Mouse (Mus musculus) embryonic facial prominence, embryonic 14.5 days (tissue): ENCODE measurements at regions not wholly inside any gene's neighbourhood (a gene's known extent, or its start where the extent isn't known, plus 50 kb on each side); places are given as distances from the start of the nearest gene placed in this dataset.

Experiments used
- ATAC-seq: fragments of 200-750 bp; cut with Nextera tagmentation; 2 replicates; pipeline ENCODE4 v1.8.0; 2017; ENCODE audit warnings: low read depth, moderate number of reproducible peaks, moderate TSS enrichment
- DNase-seq: peaks from one replicate; pipeline ENCODE4 v3.0.0-alpha.2; 2015; ENCODE audit warnings: low spot score
- H3K27ac ChIP-seq: fragments of 300-500 bp; sonication (generic); replicated peaks from 2 replicates; pipeline ENCODE4 v1.5.1; 2014; ENCODE audit warnings: low read depth, mild to moderate bottlenecking, low read length, moderate library complexity
- H3K27me3 ChIP-seq: fragments of 300-500 bp; sonication (generic); replicated peaks from 2 replicates; pipeline ENCODE4 v1.6.1; 2014; ENCODE audit warnings: low read length; ENCODE audit not compliant: control insufficient read depth, insufficient read depth
- H3K36me3 ChIP-seq: fragments of 300-500 bp; sonication (generic); 2 replicates; pipeline ENCODE4 v1.6.1; 2014; ENCODE audit warnings: low read length, mixed read lengths; ENCODE audit not compliant: control insufficient read depth, insufficient read depth
- H3K4me1 ChIP-seq: fragments of 300-500 bp; sonication (generic); 2 replicates; pipeline ENCODE4 v1.6.1; 2014; ENCODE audit warnings: antibody characterized with exemption, low read length; ENCODE audit not compliant: control insufficient read depth, insufficient read depth
- H3K4me2 ChIP-seq: fragments of 300-500 bp; sonication (generic); 2 replicates; pipeline ENCODE4 v1.6.1; 2014; ENCODE audit warnings: low read depth, mild to moderate bottlenecking, low read length, moderate library complexity, mixed read lengths
- H3K4me3 ChIP-seq: fragments of 300-500 bp; sonication (generic); 2 replicates; pipeline ENCODE4 v1.5.1; 2014; ENCODE audit warnings: low read depth, mild to moderate bottlenecking, low read length
- H3K9ac ChIP-seq: fragments of 300-500 bp; sonication (generic); 2 replicates; pipeline ENCODE4 v1.6.1; 2014; ENCODE audit warnings: low read depth, mild to moderate bottlenecking, low read length, moderate library complexity, mixed read lengths
- H3K9me3 ChIP-seq: fragments of 300-500 bp; sonication (generic); 2 replicates; pipeline ENCODE4 v1.6.1; 2016; ENCODE audit warnings: low read length; ENCODE audit not compliant: control insufficient read depth
- WGBS: fragments of 180-500 bp; shearing (Covaris S2); extraction: QIAGEN DNeasy Blood & Tissue Kit; methylation state at CpG from one replicate; pipeline ENCODE4 v1.1.7; 2014; 5-methylcytosine and 5-hydroxymethylcytosine counted together

DNA sequence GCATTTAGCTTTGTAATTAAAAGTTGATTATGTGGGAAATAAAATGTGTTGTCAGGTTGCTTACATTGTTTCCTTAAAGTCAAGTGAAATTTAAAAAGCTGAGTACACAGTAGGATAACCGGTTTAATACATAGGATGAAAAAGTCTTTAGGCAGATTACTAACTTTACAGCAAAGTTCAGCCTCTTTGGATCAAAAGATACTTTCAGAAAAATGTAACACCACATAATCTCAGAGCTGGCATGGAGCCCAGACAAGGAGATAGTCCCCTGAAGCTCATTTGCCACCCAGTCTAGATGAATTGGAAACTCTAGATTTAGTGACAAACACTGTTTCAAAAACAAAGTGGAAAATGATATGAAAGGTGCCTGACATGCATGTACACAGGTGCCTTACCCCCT is 139.6 kb downstream of the Slco4c1 start:
- Histone ChIP-seq H3K4me2 (no peak overlapping the region), H3K4me1 (no peaks in the 10 kb centered on the region), H3K4me3 (no peak overlapping the region), H3K27me3 (no peaks in the 10 kb centered on the region), H3K9ac (no peak overlapping the region), H3K27ac (no peak overlapping the region), H3K9me3 (no peaks in the 10 kb centered on the region), H3K36me3 (no peaks in the 10 kb centered on the region)
- no peak for ATAC-seq
- DNase-seq, result peak; percentile 34
- WGBS, result 71% methylated on average over 1 of the region's 1 CpGs

- no peak overlapping the region for H3K9ac ChIP-seq
- no peaks in the 10 kb centered on the region for H3K36me3 ChIP-seq
- no peaks in the 10 kb centered on the region for H3K4me1 ChIP-seq
- DNase-seq, result no peak
- no peaks in the 10 kb centered on the region for H3K9me3 ChIP-seq
- no peak for ATAC-seq
- no peak overlapping the region for H3K4me2 ChIP-seq
- no peaks in the 10 kb centered on the region for H3K27me3 ChIP-seq
- H3K27ac ChIP-seq, result no peak overlapping the region
- no peak overlapping the region for H3K4me3 ChIP-seq
Measured at GRCm38 (mm10) chr1:96731848-96732247, 140.1 kb downstream of the Slco4c1 start.
